Mouse (Mus musculus) stomach, postnatal 0 days (tissue): Measurements from ENCODE around the gene Mapk9.

Experiments used
- CTCF ChIP-seq: IDR thresholded peaks from 2 replicates; pipeline ENCODE4 v1.5.1; 2016; ENCODE audit warnings: antibody characterized with exemption, low read depth, mild to moderate bottlenecking, moderate library complexity
- EP300 ChIP-seq: optimal IDR thresholded peaks from 2 replicates; pipeline ENCODE3; 2016; ENCODE audit warnings: antibody characterized with exemption

DNA sequence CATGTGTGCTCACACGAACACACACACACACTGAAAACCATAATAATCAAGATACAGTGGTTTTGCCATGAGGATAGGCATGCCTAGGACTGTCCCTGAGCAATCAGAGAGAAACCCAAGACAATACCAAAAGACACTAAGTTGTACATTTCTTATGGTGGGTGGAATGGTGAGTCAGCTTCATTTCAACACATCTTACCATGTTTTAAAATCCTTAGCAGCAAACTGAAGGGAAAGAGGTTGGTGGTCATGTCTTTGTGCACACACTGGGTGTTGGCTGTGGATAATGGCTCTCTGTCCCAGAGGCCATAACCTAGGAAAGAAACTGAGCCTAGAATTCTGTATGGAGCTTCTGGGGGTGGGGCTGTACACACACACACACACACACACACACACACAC, 87.3 kb downstream of the Mapk9 start:
- TF ChIP-seq CTCF (no peak), EP300 (no peak)
